17 mouse cellular contexts compared by ENCODE assay signal in the genomic region with DNA sequence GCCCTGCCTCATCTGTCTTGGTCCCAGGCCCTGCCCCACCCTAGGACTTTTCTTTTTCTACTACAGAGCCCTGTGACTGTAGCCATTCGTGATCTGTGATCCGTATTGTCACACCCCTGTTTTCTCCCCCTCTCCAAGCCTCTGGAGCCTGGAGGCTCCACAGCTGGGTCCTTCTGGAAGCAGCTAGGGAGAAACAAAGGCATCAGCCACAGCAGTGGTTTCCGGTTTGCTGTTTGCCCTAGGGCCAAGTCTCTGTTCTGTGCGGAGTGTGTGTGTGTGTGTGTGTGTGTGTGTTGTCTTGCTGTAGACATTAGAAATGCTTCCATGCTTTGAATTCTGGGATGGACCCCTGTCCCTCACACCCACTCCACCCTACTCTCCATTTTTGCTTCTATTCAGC.
DNase-seq lines count a peak whose midpoint lies in the region; ATAC-seq lines count a peak whose summit lies in the region.
"Had no signal": no experiment of that assay in that cellular context is flagged by ENCODE, and none has a peak within 500 bp of the region (broad histone marks: within the 10 kb centered on the region; RNA-seq: fewer than 3 reads in every experiment).

No protein-coding gene starts in this region.

- no peak for ATAC-seq in forebrain, embryonic 12.5 days (ENCODE audit: low FRiP score)
- no peak for ATAC-seq in forebrain, embryonic 13.5 days
- no peak for ATAC-seq in midbrain, embryonic 14.5 days (ENCODE audit: low FRiP score, low TSS enrichment)

- peaks cover 83% of the 10 kb centered on the region for H3K4me1 ChIP-seq in forebrain, embryonic 12.5 days
- H3K4me1 ChIP-seq in forebrain, embryonic 13.5 days, result peaks cover 68% of the 10 kb centered on the region
- H3K4me1 ChIP-seq in midbrain, embryonic 14.5 days (ENCODE audit: control insufficient read depth, insufficient read depth, low read length), result peaks cover 76% of the 10 kb centered on the region
- H3K4me1 ChIP-seq: limb, embryonic 15.5 days; liver, embryonic 15.5 days had no signal

- no peak overlapping the region for H3K9ac ChIP-seq in forebrain, embryonic 12.5 days
- no peak overlapping the region for H3K9ac ChIP-seq in forebrain, embryonic 13.5 days
- peak overlapping the region; percentile 4; the same call in 1 of the 2 replicates for H3K9ac ChIP-seq in midbrain, embryonic 14.5 days (replicated peaks; ENCODE audit: low read length)
- H3K9ac ChIP-seq: limb, embryonic 15.5 days; liver, embryonic 15.5 days; neural tube, embryonic 12.5 days had no signal

- peaks cover 43% of the 10 kb centered on the region for H3K27me3 ChIP-seq in forebrain, embryonic 12.5 days
- peaks cover 55% of the 10 kb centered on the region for H3K27me3 ChIP-seq in forebrain, embryonic 13.5 days
- H3K27me3 ChIP-seq in midbrain, embryonic 14.5 days (ENCODE audit: control insufficient read depth, insufficient read depth, low read length), result no peaks in the 10 kb centered on the region

- H3K4me3 ChIP-seq in forebrain, embryonic 12.5 days (replicated peaks), result no peak overlapping the region
- no peak overlapping the region for H3K4me3 ChIP-seq in forebrain, embryonic 13.5 days
- no peak overlapping the region for H3K4me3 ChIP-seq in midbrain, embryonic 14.5 days (replicated peaks; ENCODE audit: low read depth, low read length)
- H3K4me3 ChIP-seq: heart, embryonic 10.5 days; limb, embryonic 15.5 days; liver, embryonic 15.5 days; neural tube, embryonic 12.5 days had no signal

- WGBS in forebrain, embryonic 12.5 days, result 30% methylated on average over 4 of the region's 4 CpGs
- WGBS in forebrain, embryonic 13.5 days, result 33% methylated on average over 4 of the region's 4 CpGs
- 24% methylated on average over 4 of the region's 4 CpGs for WGBS in midbrain, embryonic 14.5 days

- no peaks in the 10 kb centered on the region for H3K9me3 ChIP-seq in forebrain, embryonic 12.5 days
- no peaks in the 10 kb centered on the region for H3K9me3 ChIP-seq in forebrain, embryonic 13.5 days (replicated peaks)
- H3K9me3 ChIP-seq in midbrain, embryonic 14.5 days (ENCODE audit: control insufficient read depth, low read length), result no peaks in the 10 kb centered on the region
- H3K9me3 ChIP-seq: heart, embryonic 10.5 days; limb, embryonic 15.5 days; liver, embryonic 15.5 days; neural tube, embryonic 12.5 days had no signal

- H3K4me2 ChIP-seq in forebrain, embryonic 12.5 days, result no peak overlapping the region
- H3K4me2 ChIP-seq in forebrain, embryonic 13.5 days, result no peak overlapping the region
- no peak overlapping the region for H3K4me2 ChIP-seq in midbrain, embryonic 14.5 days (ENCODE audit: low read length)
- H3K4me2 ChIP-seq: limb, embryonic 15.5 days; liver, embryonic 15.5 days; neural tube, embryonic 12.5 days had no signal

- peak; percentile 38 for DNase-seq in kidney, postnatal 10 days
- no peak for DNase-seq in kidney, postnatal 14 days
- peak; percentile 60 for DNase-seq in ZHBTc4 (ENCODE audit: low read depth, low spot score)
- no peak for DNase-seq in midbrain, embryonic 14.5 days
- DNase-seq in layer of hippocampus, adult 8-10 months (ENCODE audit: low spot score in 2 of 2), result no peak
- DNase-seq: cerebellum, adult 18-20 months; cerebellum, postnatal 36 days; gastrocnemius, postnatal 25 days; kidney, adult 11 months; layer of hippocampus, postnatal 36 days; thymus, postnatal 25 days had no signal

- no peaks in the 10 kb centered on the region for H3K36me3 ChIP-seq in forebrain, embryonic 12.5 days (replicated peaks)
- H3K36me3 ChIP-seq in forebrain, embryonic 13.5 days (ENCODE audit: poor library complexity, severe bottlenecking), result no peaks in the 10 kb centered on the region
- no peaks in the 10 kb centered on the region for H3K36me3 ChIP-seq in midbrain, embryonic 14.5 days (ENCODE audit: control insufficient read depth, insufficient read depth, low read length)
- H3K36me3 ChIP-seq: heart, embryonic 10.5 days; limb, embryonic 15.5 days; liver, embryonic 15.5 days; neural tube, embryonic 12.5 days had no signal

- H3K27ac ChIP-seq in forebrain, embryonic 12.5 days, result peak overlapping the region; percentile 5; the same call in 1 of the 2 replicates
- H3K27ac ChIP-seq in forebrain, embryonic 13.5 days, result no peak overlapping the region
- peak overlapping the region; percentile 88 for H3K27ac ChIP-seq in midbrain, embryonic 14.5 days (replicated peaks; ENCODE audit: low read depth, low read length)
- H3K27ac ChIP-seq: heart, embryonic 10.5 days; limb, embryonic 15.5 days; liver, embryonic 15.5 days; neural tube, embryonic 12.5 days had no signal

Comparison
In these comparisons a context has a peak if more than half of its experiments do, and no peak if none do; other contexts are left out.
1. DNase-seq: peak in kidney, postnatal 10 days (single experiment) and ZHBTc4 (single experiment); none in kidney, postnatal 14 days (single experiment), midbrain, embryonic 14.5 days (single experiment) and layer of hippocampus, adult 8-10 months (0 of 2).